Comparison of ENCODE assay signal across 9 mouse cellular contexts in genomic region chr6:120191396-120192170, GRCm38 (mm10).
DNase-seq lines count a peak whose midpoint lies in the region; ATAC-seq and TF ChIP-seq lines count a peak whose summit lies in the region.
"Had no signal": no experiment of that assay in that cellular context is flagged by ENCODE, and none has a peak within 500 bp of the region (broad histone marks: within the 10 kb centered on the region; RNA-seq: fewer than 3 reads in every experiment).

No protein-coding gene starts in this region.

- no peaks in the 10 kb centered on the region for H3K4me1 ChIP-seq in kidney, adult 2 months (ENCODE audit: control insufficient read depth, insufficient read depth, low read length)
- H3K4me1 ChIP-seq in liver, embryonic 13.5 days (replicated peaks): peaks cover 66% of the 10 kb centered on the region

- H3K4me3 ChIP-seq in kidney, adult 2 months (ENCODE audit: insufficient read depth, low read depth, low read length): no peak overlapping the region
- H3K4me3 ChIP-seq in liver, embryonic 13.5 days (replicated peaks): no peak overlapping the region
- H3K4me3 ChIP-seq: hindbrain, embryonic 13.5 days had no signal

- ATAC-seq in liver, embryonic 13.5 days (ENCODE audit: low read depth): no peak
- no peak for ATAC-seq in frontal cortex, adult (ENCODE audit: low TSS enrichment)
- no peak for ATAC-seq in erythroblast, adult 5-6 weeks (replicated peaks; ENCODE audit: low FRiP score, poor library complexity, severe bottlenecking)

- no peak for TF ChIP-seq POLR2A in kidney, adult 2 months (IDR thresholded peaks at IDR 0.05; ENCODE audit: low read depth, low read length)

- peak overlapping the region; percentile 33; the same call in 1 of the 2 replicates for H3K27ac ChIP-seq in kidney, adult 2 months (ENCODE audit: insufficient read depth, low read depth, low read length)
- peak overlapping the region; percentile 47 for H3K27ac ChIP-seq in liver, embryonic 13.5 days
- H3K27ac ChIP-seq: hindbrain, embryonic 13.5 days had no signal

- WGBS in kidney, adult 2 months: 86% methylated on average over 7 of the region's 7 CpGs
- WGBS in liver, embryonic 13.5 days (ENCODE audit: insufficient replicate concordance): 71% methylated on average over 7 of the region's 7 CpGs

- DNase-seq in adrenal gland, postnatal 14 days: peak; percentile 16
- DNase-seq in adrenal gland, postnatal 4 days (ENCODE audit: low spot score in 2 of 2): no peak
- DNase-seq in kidney, adult 2 months: no peak
- DNase-seq in kidney, postnatal 25 days: no peak
- DNase-seq in NIH3T3 (ENCODE audit: low read depth): peak; percentile 36
- DNase-seq in liver, embryonic 13.5 days: no peak

- 0 out of 2 replicates have a peak overlapping the region, but pooled peaks have one; percentile 21 for H3K4me2 ChIP-seq in liver, embryonic 13.5 days
- H3K4me2 ChIP-seq: hindbrain, embryonic 13.5 days had no signal

- H3K36me3 ChIP-seq in kidney, adult 2 months (ENCODE audit: control insufficient read depth, insufficient read depth, low read length): no peaks in the 10 kb centered on the region
- no peaks in the 10 kb centered on the region for H3K36me3 ChIP-seq in liver, embryonic 13.5 days
- H3K36me3 ChIP-seq: hindbrain, embryonic 13.5 days had no signal

- H3K9me3 ChIP-seq in liver, embryonic 13.5 days (replicated peaks): no peaks in the 10 kb centered on the region
- H3K9me3 ChIP-seq: hindbrain, embryonic 13.5 days had no signal

- H3K9ac ChIP-seq in liver, embryonic 13.5 days: no peak overlapping the region
- H3K9ac ChIP-seq: hindbrain, embryonic 13.5 days had no signal

- TF ChIP-seq CTCF in kidney, adult 2 months (conservative IDR thresholded peaks at IDR 0.05; ENCODE audit: insufficient read depth, insufficient read length, low read depth, low read length): no peak

- no peaks in the 10 kb centered on the region for H3K27me3 ChIP-seq in kidney, adult 2 months (replicated peaks; ENCODE audit: control insufficient read depth, insufficient read depth, low read length)
- peaks cover 17% of the 10 kb centered on the region; the same call in 1 of the 2 replicates for H3K27me3 ChIP-seq in liver, embryonic 13.5 days

Comparison
In these comparisons a context has a peak if more than half of its experiments do, and no peak if none do; other contexts are left out.
1. DNase-seq: peak in adrenal gland, postnatal 14 days (single experiment) and NIH3T3 (single experiment); none in adrenal gland, postnatal 4 days (0 of 2), kidney, adult 2 months (single experiment), kidney, postnatal 25 days (0 of 2) and liver, embryonic 13.5 days (single experiment).